Comparison of ENCODE assay signal across 19 mouse cellular contexts in the genomic region with DNA sequence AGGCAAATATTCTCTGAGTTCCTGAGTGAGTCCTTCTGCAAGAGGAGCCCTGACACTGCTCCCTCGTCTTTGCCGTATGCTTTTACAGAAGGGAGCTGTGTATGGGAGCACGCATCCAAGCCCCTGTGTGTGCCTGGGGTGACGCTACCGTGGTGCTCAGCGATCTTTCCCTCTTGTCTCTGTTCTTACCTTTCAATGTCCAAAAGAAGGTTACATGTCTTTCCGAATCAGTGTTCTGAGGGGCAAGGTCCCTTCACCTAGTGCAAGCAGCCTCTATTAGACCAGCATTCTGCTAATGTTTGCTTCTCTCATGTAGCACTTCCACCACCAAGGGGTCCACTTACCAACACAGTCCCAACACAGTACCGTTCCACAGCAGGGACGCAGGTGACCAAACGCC.
A peak's percentile ranks its signal among the peaks of the same experiment; 100 is the strongest.
DNase-seq lines count a peak whose midpoint lies in the region; ATAC-seq and TF ChIP-seq lines count a peak whose summit lies in the region.
"Had no signal": no experiment of that assay in that cellular context is flagged by ENCODE, and none has a peak within 500 bp of the region (broad histone marks: within the 10 kb centered on the region; RNA-seq: fewer than 3 reads in every experiment).

No protein-coding gene starts in this region.

- H3K27ac ChIP-seq in hindbrain, embryonic 15.5 days (replicated peaks) = peak overlapping the region; percentile 38; the same call in 1 of the 2 replicates
- no peak overlapping the region for H3K27ac ChIP-seq in hindbrain, embryonic 12.5 days
- peak overlapping the region; percentile 73 for H3K27ac ChIP-seq in forebrain, embryonic 14.5 days (ENCODE audit: low read depth, low read length)
- H3K27ac ChIP-seq: embryonic facial prominence, embryonic 10.5 days; heart, embryonic 10.5 days; liver, embryonic 15.5 days; stomach, embryonic 15.5 days had no signal

- WGBS in hindbrain, embryonic 15.5 days = 72% methylated on average over 10 of the region's 10 CpGs
- WGBS in hindbrain, embryonic 12.5 days = 80% methylated on average over 10 of the region's 10 CpGs
- 77% methylated on average over 10 of the region's 10 CpGs for WGBS in forebrain, embryonic 14.5 days

- no peak for TF ChIP-seq CTCF in brain, embryonic 14.5 days (IDR thresholded peaks at IDR 0.05; ENCODE audit: borderline replicate concordance, extremely low read depth, insufficient read depth, insufficient read length)

- H3K4me2 ChIP-seq in hindbrain, embryonic 15.5 days = no peak overlapping the region
- H3K4me2 ChIP-seq in hindbrain, embryonic 12.5 days (replicated peaks) = no peak overlapping the region
- H3K4me2 ChIP-seq in forebrain, embryonic 14.5 days (ENCODE audit: low read length) = peak overlapping the region; percentile 4; the same call in 1 of the 2 replicates
- H3K4me2 ChIP-seq: liver, embryonic 15.5 days; stomach, embryonic 15.5 days had no signal

- DNase-seq in brain, embryonic 14.5 days (ENCODE audit: low read depth) = peak; percentile 45
- peak; percentile 69 for DNase-seq in cerebellum, adult 8-10 months
- DNase-seq in forebrain, embryonic 14.5 days (ENCODE audit: low spot score) = no peak
- no peak for DNase-seq in heart, postnatal 14 days
- DNase-seq in heart, adult 18-20 months = no peak
- DNase-seq: adrenal gland, postnatal 36 days; gastrocnemius, postnatal 36 days; heart, postnatal 10 days; lung, postnatal 10 days had no signal

- H3K4me3 ChIP-seq in hindbrain, embryonic 15.5 days = no peak overlapping the region
- no peak overlapping the region for H3K4me3 ChIP-seq in hindbrain, embryonic 12.5 days
- H3K4me3 ChIP-seq in forebrain, embryonic 14.5 days (ENCODE audit: low read depth, low read length) = no peak overlapping the region
- H3K4me3 ChIP-seq: embryonic facial prominence, embryonic 10.5 days; heart, embryonic 10.5 days; liver, embryonic 15.5 days; megakaryocyte, embryonic 14.5 days; stomach, embryonic 15.5 days had no signal

- no peak for TF ChIP-seq POLR2A in brain, embryonic 14.5 days (IDR thresholded peaks at IDR 0.05; ENCODE audit: borderline replicate concordance, extremely low read depth, insufficient read depth, insufficient read length, poor library complexity, severe bottlenecking)

- H3K9me3 ChIP-seq in hindbrain, embryonic 15.5 days = no peaks in the 10 kb centered on the region
- no peaks in the 10 kb centered on the region for H3K9me3 ChIP-seq in hindbrain, embryonic 12.5 days (replicated peaks)
- no peaks in the 10 kb centered on the region for H3K9me3 ChIP-seq in forebrain, embryonic 14.5 days (replicated peaks; ENCODE audit: control insufficient read depth, low read length)
- H3K9me3 ChIP-seq: embryonic facial prominence, embryonic 10.5 days; heart, embryonic 10.5 days; liver, embryonic 15.5 days; megakaryocyte, embryonic 14.5 days; stomach, embryonic 15.5 days had no signal

- H3K27me3 ChIP-seq in hindbrain, embryonic 15.5 days = no peaks in the 10 kb centered on the region
- no peaks in the 10 kb centered on the region for H3K27me3 ChIP-seq in hindbrain, embryonic 12.5 days
- no peaks in the 10 kb centered on the region for H3K27me3 ChIP-seq in forebrain, embryonic 14.5 days (replicated peaks; ENCODE audit: control insufficient read depth, insufficient read depth, low read length)
- H3K27me3 ChIP-seq: liver, embryonic 15.5 days; megakaryocyte, embryonic 14.5 days; Patski; stomach, embryonic 15.5 days had no signal

- H3K4me1 ChIP-seq in hindbrain, embryonic 15.5 days (replicated peaks) = peaks cover 24% of the 10 kb centered on the region
- H3K4me1 ChIP-seq in hindbrain, embryonic 12.5 days = peaks cover 14% of the 10 kb centered on the region; the same call in 1 of the 2 replicates
- H3K4me1 ChIP-seq in forebrain, embryonic 14.5 days (ENCODE audit: control insufficient read depth, insufficient read depth, low read length) = peaks cover 27% of the 10 kb centered on the region
- H3K4me1 ChIP-seq: liver, embryonic 15.5 days; stomach, embryonic 15.5 days had no signal

- H3K9ac ChIP-seq in hindbrain, embryonic 15.5 days = no peak overlapping the region
- no peak overlapping the region for H3K9ac ChIP-seq in hindbrain, embryonic 12.5 days
- H3K9ac ChIP-seq in forebrain, embryonic 14.5 days (ENCODE audit: low read length) = peak overlapping the region; percentile 38; the same call in 1 of the 2 replicates
- H3K9ac ChIP-seq: liver, embryonic 15.5 days; stomach, embryonic 15.5 days had no signal

- intact Hi-C loops in heart, postnatal 14 days (cut with DNase I) = no loop called here

- H3K36me3 ChIP-seq in hindbrain, embryonic 15.5 days = no peaks in the 10 kb centered on the region
- H3K36me3 ChIP-seq in hindbrain, embryonic 12.5 days = no peaks in the 10 kb centered on the region
- H3K36me3 ChIP-seq in forebrain, embryonic 14.5 days (ENCODE audit: control insufficient read depth, insufficient read depth, low read length) = no peaks in the 10 kb centered on the region
- H3K36me3 ChIP-seq: embryonic facial prominence, embryonic 10.5 days; heart, embryonic 10.5 days; liver, embryonic 15.5 days; stomach, embryonic 15.5 days had no signal

- ATAC-seq in hindbrain, embryonic 15.5 days (ENCODE audit: low FRiP score, low read depth) = no peak
- ATAC-seq in hindbrain, embryonic 12.5 days (ENCODE audit: low FRiP score) = no peak
- ATAC-seq in forebrain, embryonic 14.5 days = no peak
- ATAC-seq: activated CD4-positive, CD25-positive, alpha-beta regulatory T cell, adult 4 months; intestine, embryonic 16.5 days; Patski had no signal

Comparison
In these comparisons a context has a peak if more than half of its experiments do, and no peak if none do; other contexts are left out.
1. DNase-seq: peak in brain, embryonic 14.5 days (single experiment) and cerebellum, adult 8-10 months (single experiment); none in forebrain, embryonic 14.5 days (single experiment), heart, postnatal 14 days (0 of 2) and heart, adult 18-20 months (0 of 2).